20 mouse cellular contexts compared by ENCODE assay signal in genomic region chr13:34307696-34308603, GRCm38 (mm10). TPM values are rescaled to one million over a fixed set of nuclear protein-coding genes. Genes with fewer than 3 reads are reported as not detected.
DNase-seq lines count a peak whose midpoint lies in the region; ATAC-seq and TF ChIP-seq lines count a peak whose summit lies in the region.
"Had no signal": no experiment of that assay in that cellular context is flagged by ENCODE, and none has a peak within 500 bp of the region (broad histone marks: within the 10 kb centered on the region; RNA-seq: fewer than 3 reads in every experiment).

No protein-coding gene starts in this region.

- H3K9me3 ChIP-seq in kidney, postnatal 0 days (replicated peaks; ENCODE audit: low read length): no peaks in the 10 kb centered on the region
- H3K9me3 ChIP-seq in kidney, embryonic 15.5 days (replicated peaks): no peaks in the 10 kb centered on the region
- no peaks in the 10 kb centered on the region for H3K9me3 ChIP-seq in MEL (replicated peaks; ENCODE audit: insufficient read depth, low read length)
- H3K9me3 ChIP-seq in erythroblast, embryonic 14.5 days (ENCODE audit: control insufficient read depth, low read length): no peaks in the 10 kb centered on the region
- H3K9me3 ChIP-seq in liver, embryonic 15.5 days (replicated peaks): no peaks in the 10 kb centered on the region
- H3K9me3 ChIP-seq: embryonic facial prominence, embryonic 10.5 days; heart, embryonic 13.5 days; neural tube, embryonic 15.5 days; stomach, embryonic 15.5 days had no signal

- TF ChIP-seq EP300 in MEL (IDR thresholded peaks at IDR 0.05; ENCODE audit: low read depth in 1 of 2, low read length in 2 of 2): peak in 1 of 2 experiments; percentile 41; a peak in 1 of 4 replicates

- TF ChIP-seq CTCF in kidney, postnatal 0 days (IDR thresholded peaks at IDR 0.05; ENCODE audit: low read depth): no peak
- no peak for TF ChIP-seq CTCF in MEL (IDR thresholded peaks at IDR 0.05 in 2 of 3, conservative IDR thresholded peaks at IDR 0.05 in 1 of 3; ENCODE audit: control insufficient read depth in 1 of 3, insufficient read depth in 1 of 3, low read depth in 2 of 3, low read length in 3 of 3, poor library complexity in 1 of 3, severe bottlenecking in 1 of 3)

- no peak for TF ChIP-seq RAD21 in MEL (IDR thresholded peaks at IDR 0.05; ENCODE audit: low read depth, low read length)

- TF ChIP-seq POLR2A in MEL (IDR thresholded peaks at IDR 0.05; ENCODE audit: control insufficient read depth in 1 of 2, insufficient read depth in 1 of 2, low read depth in 1 of 2, low read length in 2 of 2, poor library complexity in 1 of 2): no peak

- peak; percentile 38; the same call in 1 of the 2 replicates for ATAC-seq in kidney, postnatal 0 days (replicated peaks; ENCODE audit: low FRiP score, low read depth)
- no peak for ATAC-seq in kidney, embryonic 15.5 days (replicated peaks; ENCODE audit: low FRiP score)
- ATAC-seq in liver, embryonic 15.5 days (ENCODE audit: insufficient read depth): peak; percentile 38
- ATAC-seq in inflammation-experienced regulatory T-cells, adult 6 months: no peak
- ATAC-seq: CD4-positive, CD25-positive, alpha-beta regulatory T cell, adult 4 months had no signal

- H3K9ac ChIP-seq in kidney, postnatal 0 days (ENCODE audit: low read depth, low read length): no peak overlapping the region
- H3K9ac ChIP-seq in kidney, embryonic 15.5 days: no peak overlapping the region
- H3K9ac ChIP-seq in MEL (ENCODE audit: control insufficient read depth, low read depth, low read length, poor library complexity, severe bottlenecking): no peak overlapping the region
- no peak overlapping the region for H3K9ac ChIP-seq in liver, embryonic 15.5 days
- H3K9ac ChIP-seq: heart, embryonic 13.5 days; lung, embryonic 14.5 days; neural tube, embryonic 15.5 days; stomach, embryonic 15.5 days had no signal

- no peaks in the 10 kb centered on the region for H3K36me3 ChIP-seq in kidney, postnatal 0 days (ENCODE audit: insufficient read depth, low read length)
- no peaks in the 10 kb centered on the region for H3K36me3 ChIP-seq in kidney, embryonic 15.5 days
- H3K36me3 ChIP-seq in MEL (ENCODE audit: control insufficient read depth in 1 of 2, insufficient read depth in 2 of 2, low read length in 2 of 2): peaks cover 4 to 44% of the 10 kb centered on the region in 2 experiments
- H3K36me3 ChIP-seq in erythroblast, embryonic 14.5 days (ENCODE audit: control insufficient read depth): peaks cover 90% of the 10 kb centered on the region
- peaks cover 33% of the 10 kb centered on the region for H3K36me3 ChIP-seq in liver, embryonic 15.5 days (replicated peaks)
- H3K36me3 ChIP-seq: embryonic facial prominence, embryonic 10.5 days; heart, embryonic 13.5 days; neural tube, embryonic 15.5 days; stomach, embryonic 15.5 days had no signal

- intact Hi-C loops in left cerebral cortex, postnatal 14 days (cut with DNase I): no loop called here

- H3K27ac ChIP-seq in kidney, postnatal 0 days: no peak overlapping the region
- H3K27ac ChIP-seq in kidney, embryonic 15.5 days: no peak overlapping the region
- H3K27ac ChIP-seq in MEL (ENCODE audit: control insufficient read depth, low read depth, low read length): peak overlapping the region; percentile 10; the same call in 1 of the 2 replicates
- peak overlapping the region; percentile 60 for H3K27ac ChIP-seq in liver, embryonic 15.5 days (replicated peaks)
- H3K27ac ChIP-seq: embryonic facial prominence, embryonic 10.5 days; heart, embryonic 13.5 days; neural tube, embryonic 15.5 days; stomach, embryonic 15.5 days had no signal

- 55% methylated on average over 7 of the region's 7 CpGs for WGBS in kidney, postnatal 0 days
- 60% methylated on average over 7 of the region's 7 CpGs for WGBS in kidney, embryonic 15.5 days
- 59% methylated on average over 7 of the region's 7 CpGs for WGBS in liver, embryonic 15.5 days (ENCODE audit: insufficient replicate concordance)

- H3K79me2 ChIP-seq in MEL (ENCODE audit: control insufficient read depth, insufficient read depth, low read length, poor library complexity): peaks cover 20% of the 10 kb centered on the region

- H3K27me3 ChIP-seq in kidney, postnatal 0 days (ENCODE audit: insufficient read depth, low read length): no peaks in the 10 kb centered on the region
- no peaks in the 10 kb centered on the region for H3K27me3 ChIP-seq in kidney, embryonic 15.5 days
- H3K27me3 ChIP-seq in MEL (ENCODE audit: control insufficient read depth in 1 of 2, insufficient read depth in 2 of 2, low read length in 2 of 2): no peaks in the 10 kb centered on the region
- H3K27me3 ChIP-seq in erythroblast, embryonic 14.5 days (ENCODE audit: control insufficient read depth): no peaks in the 10 kb centered on the region
- H3K27me3 ChIP-seq in liver, embryonic 15.5 days: no peaks in the 10 kb centered on the region
- H3K27me3 ChIP-seq: heart, embryonic 13.5 days; neural tube, embryonic 15.5 days; stomach, embryonic 15.5 days had no signal

- H3K4me3 ChIP-seq in kidney, postnatal 0 days (replicated peaks; ENCODE audit: low read depth, low read length): no peak overlapping the region
- no peak overlapping the region for H3K4me3 ChIP-seq in kidney, embryonic 15.5 days (replicated peaks)
- no peak overlapping the region for H3K4me3 ChIP-seq in MEL (ENCODE audit: control insufficient read depth in 1 of 2, insufficient read depth in 1 of 2, low read depth in 2 of 2, low read length in 2 of 2)
- peak overlapping the region; percentile 15 for H3K4me3 ChIP-seq in erythroblast, embryonic 14.5 days (replicated peaks)
- H3K4me3 ChIP-seq in liver, embryonic 15.5 days (replicated peaks): no peak overlapping the region
- H3K4me3 ChIP-seq: embryonic facial prominence, embryonic 10.5 days; heart, embryonic 13.5 days; neural tube, embryonic 15.5 days; stomach, embryonic 15.5 days had no signal

- no peak overlapping the region for H3K4me2 ChIP-seq in kidney, postnatal 0 days (ENCODE audit: low read length)
- H3K4me2 ChIP-seq in kidney, embryonic 15.5 days: no peak overlapping the region
- H3K4me2 ChIP-seq in liver, embryonic 15.5 days: peak overlapping the region; percentile 38
- H3K4me2 ChIP-seq: heart, embryonic 13.5 days; lung, embryonic 14.5 days; midbrain, embryonic 11.5 days; neural tube, embryonic 15.5 days; stomach, embryonic 15.5 days had no signal

- no peak for DNase-seq in kidney, postnatal 0 days (ENCODE audit: low spot score)
- DNase-seq in MEL (ENCODE audit: low read depth, low spot score): peak; percentile 27
- no peak for DNase-seq in cerebellum, adult 9-11 months
- no peak for DNase-seq in left cerebral cortex, postnatal 14 days (ENCODE audit: low spot score in 2 of 2)
- DNase-seq: cerebellum, postnatal 36 days; layer of hippocampus, adult 9-11 months; lung, embryonic 14.5 days; right cerebral cortex, adult 18-20 months; spleen, adult 18-20 months; thymus, postnatal 36 days had no signal

- H3K4me1 ChIP-seq in kidney, postnatal 0 days (replicated peaks; ENCODE audit: insufficient read depth, low read length): 0 out of 2 replicates have a peak, but pooled peaks cover 9% of the 10 kb centered on the region
- peaks cover 8% of the 10 kb centered on the region; the same call in 1 of the 2 replicates for H3K4me1 ChIP-seq in kidney, embryonic 15.5 days
- H3K4me1 ChIP-seq in MEL (ENCODE audit: control insufficient read depth in 1 of 2, insufficient read depth in 2 of 2, low read length in 2 of 2): peaks cover 34 to 36% of the 10 kb centered on the region in 2 experiments
- H3K4me1 ChIP-seq in erythroblast, embryonic 14.5 days (ENCODE audit: control insufficient read depth): peaks cover 88% of the 10 kb centered on the region
- H3K4me1 ChIP-seq in liver, embryonic 15.5 days (replicated peaks): peaks cover 76% of the 10 kb centered on the region
- H3K4me1 ChIP-seq: neural tube, embryonic 15.5 days; stomach, embryonic 15.5 days had no signal

TF ChIP-seq in MEL, 35 proteins besides CTCF, POLR2A, EP300 and RAD21:
- TF ChIP-seq USF2 (IDR thresholded peaks at IDR 0.05; ENCODE audit: borderline replicate concordance in 1 of 2, insufficient read depth in 1 of 2, low read depth in 1 of 2, low read length in 2 of 2) (no peak), TCF12 (IDR thresholded peaks at IDR 0.05; ENCODE audit: low read depth, low read length) (0 out of 2 replicates have a peak, but pooled peaks have one; percentile 12), GABPA (IDR thresholded peaks at IDR 0.05; ENCODE audit: low read depth, low read length) (no peak), BHLHE40 (IDR thresholded peaks at IDR 0.05; ENCODE audit: borderline replicate concordance, low read depth, low read length) (0 out of 2 replicates have a peak, but pooled peaks have one; percentile 6)

RNA-seq across cellular contexts. Expression of gene Slc22a23, which starts 37.0 kb away (rescaled TPM):
- polyA plus RNA-seq in kidney, postnatal 0 days (2015; fragmentation: Nextera tagmentation; extraction: Ambion mirVana): 4.3 TPM in 2 replicates
- 2.4 and 2.6 TPM in 2 replicates for polyA plus RNA-seq in kidney, embryonic 15.5 days (2015; fragmentation: Nextera tagmentation; extraction: Ambion mirVana)
- total RNA-seq in MEL (2012; rRNA removed): 20.0 and 22.2 TPM in 2 replicates
- polyA plus RNA-seq in MEL (2012; ENCODE audit: insufficient read depth in 1 of 2, insufficient read length in 2 of 2, low read depth in 1 of 2, low replicate concordance in 2 of 2, missing spikeins in 1 of 2): 10 to 100 TPM in 1 of 2 experiments, not detected in 1; 24.3 TPM
- 9.2 and 14.3 TPM in 2 replicates for polyA plus RNA-seq in erythroblast, embryonic 14.5 days (2012)
- 7.4 and 9.1 TPM in 2 replicates for polyA plus RNA-seq in liver, embryonic 15.5 days (2015; fragmentation: Nextera tagmentation; extraction: Ambion mirVana)
- total RNA-seq in left cerebral cortex, postnatal 14 days (2021): 10 to 100 TPM; 66.2 to 70.6 TPM
- under 1 TPM; 0.25 to 0.51 (median 0.35) TPM for polyA plus RNA-seq in inflammation-experienced regulatory T-cells, adult 6 months (2017; shearing (Covaris generic))

Comparison
In these comparisons a context has a peak if more than half of its experiments do, and no peak if none do; other contexts are left out.
1. ATAC-seq: peak in kidney, postnatal 0 days (single experiment) and liver, embryonic 15.5 days (single experiment); none in kidney, embryonic 15.5 days (single experiment) and inflammation-experienced regulatory T-cells, adult 6 months (single experiment).
2. H3K27ac ChIP-seq: peak in MEL (single experiment) and liver, embryonic 15.5 days (single experiment); none in kidney, postnatal 0 days (single experiment) and kidney, embryonic 15.5 days (single experiment).